Mouse (Mus musculus) midbrain, embryonic 12.5 days (tissue): ENCODE data around the gene Nova2. TPM values are rescaled to one million over a fixed set of nuclear protein-coding genes. Genes with fewer than 3 reads are reported as not detected.

Experiments used
- ATAC-seq: fragments of 200-750 bp; cut with Nextera tagmentation; 2 replicates; pipeline ENCODE4 v1.8.0; 2017; ENCODE audit warnings: low read depth, moderate TSS enrichment, moderate library complexity; ENCODE audit not compliant: low FRiP score
- H3K27ac ChIP-seq: fragments of 300-500 bp; sonication (generic); replicated peaks from 2 replicates; pipeline ENCODE4 v1.5.1; 2016; ENCODE audit warnings: mild to moderate bottlenecking
- H3K27me3 ChIP-seq: fragments of 300-500 bp; sonication (generic); 2 replicates; pipeline ENCODE4 v1.6.1; 2016; ENCODE audit warnings: mild to moderate bottlenecking
- H3K36me3 ChIP-seq: fragments of 300-500 bp; sonication (generic); 2 replicates; pipeline ENCODE4 v1.6.1; 2016
- H3K4me1 ChIP-seq: fragments of 300-500 bp; sonication (generic); 2 replicates; pipeline ENCODE4 v1.6.1; 2016
- H3K4me2 ChIP-seq: fragments of 300-500 bp; sonication (generic); replicated peaks from 2 replicates; pipeline ENCODE4 v1.6.1; 2016; ENCODE audit warnings: mild to moderate bottlenecking, moderate library complexity
- H3K4me3 ChIP-seq: fragments of 300-500 bp; sonication (generic); 2 replicates; pipeline ENCODE4 v1.5.1; 2016; ENCODE audit warnings: mild to moderate bottlenecking
- H3K9ac ChIP-seq: fragments of 300-500 bp; sonication (generic); replicated peaks from 2 replicates; pipeline ENCODE4 v1.6.1; 2016; ENCODE audit warnings: mild to moderate bottlenecking, moderate library complexity
- H3K9me3 ChIP-seq: fragments of 300-500 bp; sonication (generic); 2 replicates; pipeline ENCODE4 v1.6.1; 2016; ENCODE audit warnings: mild to moderate bottlenecking
- WGBS: fragments of 180-500 bp; shearing (Covaris S2); methylation state at CpG from one replicate; pipeline ENCODE4 v1.1.7; 2016; 5-methylcytosine and 5-hydroxymethylcytosine counted together
- polyA plus RNA-seq: library from polyadenylated mRNA; unstranded; fragments of >200 nt; fragmentation: Nextera tagmentation; extraction: Ambion mirVana; gene quantifications from 2 replicates; pipeline ENCODE4 v1.2.1, GENCODE M21; 2016

Gene Nova2
- polyA plus RNA-seq, 1 experiment from 2014 or later = 12.0 TPM

GRCm38 (mm10) chr7:18926911-18927310 is 1.2 kb downstream of the Nova2 start:
- 52% methylated on average over 6 of the region's 6 CpGs for WGBS
- H3K4me2 ChIP-seq = peak overlapping the region; percentile 86
- H3K9ac ChIP-seq = peak overlapping the region; percentile 100
- peak overlapping the region; percentile 99 for H3K4me3 ChIP-seq
- peaks cover 3% of the 10 kb centered on the region; the same call in 1 of the 2 replicates for H3K36me3 ChIP-seq
- ATAC-seq = no peak
- H3K27ac ChIP-seq = peak overlapping the region; percentile 97
- H3K4me1 ChIP-seq = peaks cover 68% of the 10 kb centered on the region
- no peaks in the 10 kb centered on the region for H3K9me3 ChIP-seq
- no peaks in the 10 kb centered on the region for H3K27me3 ChIP-seq

- Histone ChIP-seq H3K9ac (peak overlapping the region; percentile 100), H3K9me3 (no peaks in the 10 kb centered on the region), H3K36me3 (peaks cover 3% of the 10 kb centered on the region; the same call in 1 of the 2 replicates), H3K27ac (0 out of 2 replicates have a peak overlapping the region, but pooled peaks have one; percentile 97), H3K4me1 (peaks cover 68% of the 10 kb centered on the region), H3K4me3 (peak overlapping the region; percentile 99), H3K27me3 (no peaks in the 10 kb centered on the region), H3K4me2 (peak overlapping the region; percentile 86)
- 57% methylated on average over 3 of the region's 3 CpGs for WGBS
- ATAC-seq = no peak
These were observed 2.1 kb downstream of the Nova2 start for GRCm38 (mm10) chr7:18927759-18928158.

GRCm38 (mm10) chr7:18942376-18942775 is 16.7 kb downstream of the Nova2 start:
- H3K4me1 ChIP-seq = peaks cover 47% of the 10 kb centered on the region
- H3K4me2 ChIP-seq = peak overlapping the region; percentile 47
- H3K27me3 ChIP-seq = no peaks in the 10 kb centered on the region
- peak overlapping the region; percentile 21 for H3K4me3 ChIP-seq
- WGBS = 18% methylated on average over 1 of the region's 1 CpGs
- peak overlapping the region; percentile 93 for H3K27ac ChIP-seq
- peak overlapping the region; percentile 46; the same call in 1 of the 2 replicates for H3K9ac ChIP-seq
- peaks cover 30% of the 10 kb centered on the region for H3K36me3 ChIP-seq
- H3K9me3 ChIP-seq = no peaks in the 10 kb centered on the region
- peak; percentile 92 for ATAC-seq

GRCm38 (mm10) chr7:18942815-18943214 is 17.1 kb downstream of the Nova2 start:
- Histone ChIP-seq H3K4me1 (peaks cover 52% of the 10 kb centered on the region), H3K9me3 (no peaks in the 10 kb centered on the region), H3K27ac (peak overlapping the region; percentile 93), H3K36me3 (peaks cover 34% of the 10 kb centered on the region), H3K4me3 (no peak overlapping the region), H3K9ac (0 out of 2 replicates have a peak overlapping the region, but pooled peaks have one; percentile 16), H3K4me2 (peak overlapping the region; percentile 47), H3K27me3 (no peaks in the 10 kb centered on the region)
- ATAC-seq = peak; percentile 57
- WGBS = 41% methylated on average over 9 of the region's 9 CpGs

- 46% methylated on average over 6 of the region's 6 CpGs for WGBS
- H3K27ac ChIP-seq = peak overlapping the region; percentile 97
- no peak for ATAC-seq
- H3K4me3 ChIP-seq = no peak overlapping the region
- no peaks in the 10 kb centered on the region for H3K9me3 ChIP-seq
- peaks cover 64% of the 10 kb centered on the region for H3K4me1 ChIP-seq
- peaks cover 50% of the 10 kb centered on the region for H3K36me3 ChIP-seq
- peak overlapping the region; percentile 28; the same call in 1 of the 2 replicates for H3K9ac ChIP-seq
- H3K27me3 ChIP-seq = no peaks in the 10 kb centered on the region
- no peak overlapping the region for H3K4me2 ChIP-seq
These were observed 22.5 kb downstream of the Nova2 start for GRCm38 (mm10) chr7:18948151-18948550.

GRCm38 (mm10) chr7:18949781-18950522 is 24.3 kb downstream of the Nova2 start:
- peak overlapping the region; percentile 49 for H3K4me2 ChIP-seq
- 12% methylated on average over 12 of the region's 12 CpGs for WGBS
- H3K36me3 ChIP-seq = peaks cover 55% of the 10 kb centered on the region
- H3K9ac ChIP-seq = peak overlapping the region; percentile 29; the same call in 1 of the 2 replicates
- peaks cover 47% of the 10 kb centered on the region for H3K4me1 ChIP-seq
- peak overlapping the region; percentile 3 for H3K4me3 ChIP-seq
- H3K27ac ChIP-seq = peak overlapping the region; percentile 97
- H3K27me3 ChIP-seq = no peaks in the 10 kb centered on the region
- ATAC-seq = peak; percentile 96
- no peaks in the 10 kb centered on the region for H3K9me3 ChIP-seq

- ATAC-seq = 0 out of 2 replicates have a peak, but pooled peaks have one; percentile 11
- H3K4me1 ChIP-seq = peaks cover 47% of the 10 kb centered on the region
- peak overlapping the region; percentile 29; the same call in 1 of the 2 replicates for H3K9ac ChIP-seq
- peak overlapping the region; percentile 97 for H3K27ac ChIP-seq
- peak overlapping the region; percentile 49 for H3K4me2 ChIP-seq
- H3K4me3 ChIP-seq = peak overlapping the region; percentile 3
- no peaks in the 10 kb centered on the region for H3K9me3 ChIP-seq
- H3K27me3 ChIP-seq = 0 out of 2 replicates have a peak, but pooled peaks cover 5% of the 10 kb centered on the region
- H3K36me3 ChIP-seq = peaks cover 53% of the 10 kb centered on the region
- 16% methylated on average over 18 of the region's 18 CpGs for WGBS
These were observed 25.0 kb downstream of the Nova2 start for GRCm38 (mm10) chr7:18950523-18951315.

GRCm38 (mm10) chr7:18951397-18951796 is 25.7 kb downstream of the Nova2 start:
- Histone ChIP-seq H3K4me1 (peaks cover 50% of the 10 kb centered on the region), H3K27me3 (peaks cover 8% of the 10 kb centered on the region; the same call in 1 of the 2 replicates), H3K9me3 (no peaks in the 10 kb centered on the region), H3K4me2 (peak overlapping the region; percentile 49), H3K4me3 (peak overlapping the region; percentile 3; the same call in 1 of the 2 replicates), H3K9ac (0 out of 2 replicates have a peak overlapping the region, but pooled peaks have one; percentile 2), H3K36me3 (peaks cover 56% of the 10 kb centered on the region), H3K27ac (peak overlapping the region; percentile 97)
- ATAC-seq = no peak
- 22% methylated on average over 15 of the region's 15 CpGs for WGBS

GRCm38 (mm10) chr7:18957569-18958383 is 32.1 kb downstream of the Nova2 start:
- peak; percentile 48 for ATAC-seq
- H3K4me3 ChIP-seq = peak overlapping the region; percentile 41
- H3K9ac ChIP-seq = peak overlapping the region; percentile 67
- no peaks in the 10 kb centered on the region for H3K9me3 ChIP-seq
- peaks cover 32% of the 10 kb centered on the region for H3K27me3 ChIP-seq
- 1% methylated on average over 105 of the region's 107 CpGs for WGBS
- H3K4me2 ChIP-seq = peak overlapping the region; percentile 75
- H3K27ac ChIP-seq = peak overlapping the region; percentile 79
- peaks cover 63% of the 10 kb centered on the region for H3K4me1 ChIP-seq
- peaks cover 41% of the 10 kb centered on the region for H3K36me3 ChIP-seq

GRCm38 (mm10) chr7:18958384-18958766 is 32.7 kb downstream of the Nova2 start:
- H3K27ac ChIP-seq = peak overlapping the region; percentile 79
- peak; percentile 8; the same call in 1 of the 2 replicates for ATAC-seq
- peaks cover 36% of the 10 kb centered on the region for H3K36me3 ChIP-seq
- no peaks in the 10 kb centered on the region for H3K9me3 ChIP-seq
- H3K9ac ChIP-seq = peak overlapping the region; percentile 67
- WGBS = 3% methylated on average over 21 of the region's 21 CpGs
- H3K27me3 ChIP-seq = peaks cover 38% of the 10 kb centered on the region
- H3K4me3 ChIP-seq = peak overlapping the region; percentile 41
- peak overlapping the region; percentile 75 for H3K4me2 ChIP-seq
- peaks cover 69% of the 10 kb centered on the region for H3K4me1 ChIP-seq

GRCm38 (mm10) chr7:18959446-18959845 is 33.8 kb downstream of the Nova2 start:
- no peak for ATAC-seq
- Histone ChIP-seq H3K4me1 (peaks cover 79% of the 10 kb centered on the region), H3K27me3 (peaks cover 48% of the 10 kb centered on the region), H3K4me3 (no peak overlapping the region), H3K9me3 (no peaks in the 10 kb centered on the region), H3K27ac (no peak overlapping the region), H3K9ac (no peak overlapping the region), H3K4me2 (no peak overlapping the region), H3K36me3 (peaks cover 27% of the 10 kb centered on the region)
- WGBS = 75% methylated on average over 8 of the region's 8 CpGs
